Mouse (Mus musculus) naive thymus-derived CD4-positive, alpha-beta T cell, adult 5 months (primary cell): ENCODE data around the gene B3gnt4. TPM values are rescaled to one million over a fixed set of nuclear protein-coding genes. Genes with fewer than 3 reads are reported as not detected.

Source experiments
- polyA plus RNA-seq: library from polyadenylated mRNA; unstranded; fragments of 100-300 nt; shearing (Covaris generic); gene quantifications from one replicate; pipeline ENCODE4 v1.2.1, GENCODE M21; 2017

B3gnt4 gene
- 0.27 TPM for polyA plus RNA-seq

DNA sequence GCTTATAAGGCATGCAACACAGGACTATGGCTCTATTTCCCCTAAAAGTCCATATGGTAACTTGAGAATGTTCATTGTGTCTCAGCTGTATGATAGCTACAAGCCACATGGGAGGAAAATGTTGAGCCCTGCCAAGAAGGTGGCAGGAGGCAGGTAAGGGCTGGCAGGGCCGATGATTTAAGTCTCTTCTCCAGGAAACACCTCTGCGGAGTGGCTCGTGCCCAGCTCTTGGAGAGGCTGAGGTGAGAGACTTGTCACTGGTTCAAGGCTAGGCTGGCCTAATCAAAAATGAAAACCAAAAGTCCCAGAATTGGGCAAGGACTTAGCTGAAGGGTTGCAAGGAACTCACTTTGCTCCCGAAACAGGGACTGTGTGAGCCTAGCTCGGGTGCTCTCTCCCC is at the start of gene B3gnt4:
Gene B3gnt4 (plus strand): TSS at position 301 of the 400 bp plus-strand sequence.

DNA sequence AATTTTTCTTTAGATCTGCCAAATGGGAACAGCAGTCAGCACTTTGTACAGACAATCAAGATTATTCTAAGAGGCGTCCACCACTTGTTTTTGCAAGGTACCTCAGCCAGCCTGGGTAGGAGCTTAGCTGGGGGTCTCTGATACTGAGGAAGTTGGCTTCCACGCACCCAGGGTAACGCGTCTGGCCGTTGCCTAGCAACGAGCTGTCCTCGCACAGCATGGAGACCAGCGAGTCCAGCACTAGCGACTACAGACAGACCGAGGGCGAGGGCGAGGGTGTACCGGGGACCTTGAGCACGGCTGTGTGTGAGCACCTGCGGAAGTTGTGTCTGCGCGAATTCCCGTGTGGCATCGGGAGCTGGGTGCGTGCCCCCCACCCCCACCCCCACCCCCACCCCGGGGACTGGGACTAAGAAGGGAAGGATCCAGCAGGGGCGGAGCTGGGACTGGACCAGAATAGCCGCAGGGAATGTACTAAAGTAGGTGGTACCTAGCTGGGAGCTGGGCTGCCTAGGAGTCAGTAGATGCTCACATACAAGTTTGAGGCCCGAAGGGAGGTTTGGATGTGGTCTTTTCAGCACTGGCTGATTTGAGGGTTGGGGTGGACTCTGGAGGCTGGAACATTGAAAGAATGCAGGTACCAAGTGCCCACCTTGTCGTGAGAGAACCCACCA is 21.0 kb upstream of the B3gnt4 start, which contains the start of the genes Lrrc43 and Il31:
Gene Lrrc43 (plus strand): TSS at position 194 of the 674 bp plus-strand sequence.
Gene Il31 (minus strand): TSS at position 378 of the 674 bp plus-strand sequence.

DNA sequence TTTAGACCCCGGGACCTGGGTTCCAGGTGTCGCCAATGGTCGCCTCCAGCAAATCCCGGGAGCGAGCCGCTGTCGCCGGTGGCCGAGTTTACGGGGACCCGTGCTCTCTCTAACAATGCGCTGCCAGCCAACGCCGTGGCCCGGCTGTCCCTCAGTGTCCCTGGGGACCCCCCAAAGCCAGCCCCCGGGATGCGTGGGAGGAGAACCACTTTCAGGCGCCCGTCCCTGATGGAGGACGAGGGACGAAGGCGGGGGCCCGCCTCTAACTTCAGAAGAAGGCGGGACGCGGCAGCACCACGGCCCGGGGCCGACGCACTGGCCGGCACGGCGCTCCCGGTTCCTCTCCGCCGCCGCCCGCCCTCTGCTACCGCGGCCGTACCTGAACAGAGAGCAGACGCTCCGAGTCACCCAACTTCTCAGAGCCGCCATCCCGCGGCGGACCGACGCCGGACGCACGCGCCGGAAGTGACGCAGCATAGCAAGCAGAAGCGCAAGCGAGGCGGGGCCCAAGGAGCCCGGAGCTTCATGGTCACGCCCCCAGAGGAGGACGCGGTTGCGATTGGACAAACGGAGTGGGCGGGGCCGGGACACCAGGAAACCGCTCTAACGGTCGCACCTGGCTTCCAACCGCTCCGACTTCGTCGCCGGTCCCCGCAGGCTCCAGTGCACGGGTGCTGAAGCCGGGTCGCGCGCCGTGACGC is 13.6 kb downstream of the B3gnt4 start, which contains the start of gene Diablo:
Gene Diablo (minus strand): TSS at position 485 of the 701 bp plus-strand sequence.

DNA sequence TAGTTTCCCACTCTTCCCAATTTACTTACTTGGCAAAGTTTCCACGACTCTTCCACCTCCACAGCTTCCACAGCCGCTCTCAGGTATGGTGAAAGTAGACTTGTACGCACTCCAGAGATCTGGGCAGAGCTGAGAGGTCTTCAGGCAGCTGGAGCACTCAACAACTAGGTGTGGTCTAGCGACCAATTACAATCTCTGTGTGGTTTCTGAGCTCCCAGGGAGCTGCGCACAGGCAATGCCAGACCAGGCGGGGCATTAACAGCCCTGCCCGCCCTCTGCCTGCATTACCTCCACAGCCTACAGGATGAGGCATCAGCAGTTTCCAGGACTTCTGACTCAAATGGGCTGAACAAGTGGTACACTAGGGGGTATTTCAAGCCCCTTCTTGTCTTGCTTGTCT is 15.0 kb downstream of the B3gnt4 start, which contains the start of gene Gm49027:
Gene Gm49027 (minus strand): TSS at position 208 of the 400 bp plus-strand sequence.

Other genes with a start within 250 kb of the B3gnt4 start
- gene Bcl7a, start 166.6 kb upstream of the B3gnt4 start, polyA plus RNA-seq: 5.7 TPM
- 78.5 TPM for gene Mlxip, start 115.7 kb upstream of the B3gnt4 start, polyA plus RNA-seq
- not detected for gene Lrrc43, start 21.2 kb upstream of the B3gnt4 start, polyA plus RNA-seq
- gene Il31, start 21.0 kb upstream of the B3gnt4 start, polyA plus RNA-seq: not detected
- 94.6 TPM for gene Diablo, start 13.7 kb downstream of the B3gnt4 start, polyA plus RNA-seq
- gene Gm49027, start 15.0 kb downstream of the B3gnt4 start, polyA plus RNA-seq: not detected
- 45.0 TPM for gene Vps33a, start 62.6 kb downstream of the B3gnt4 start, polyA plus RNA-seq
- gene Clip1, start 174.2 kb downstream of the B3gnt4 start, polyA plus RNA-seq: 196 TPM
- 75.6 TPM for gene Zcchc8, start 210.6 kb downstream of the B3gnt4 start, polyA plus RNA-seq
- 290 TPM for gene Rsrc2, start 239.0 kb downstream of the B3gnt4 start, polyA plus RNA-seq
- gene Kntc1, start 239.3 kb downstream of the B3gnt4 start, polyA plus RNA-seq: 1.2 TPM